Mouse (Mus musculus): ENCODE measurements around the gene Sertad4.
A peak's percentile ranks its signal among the peaks of the same experiment; 100 is the strongest.

Sertad4 gene

DNA sequence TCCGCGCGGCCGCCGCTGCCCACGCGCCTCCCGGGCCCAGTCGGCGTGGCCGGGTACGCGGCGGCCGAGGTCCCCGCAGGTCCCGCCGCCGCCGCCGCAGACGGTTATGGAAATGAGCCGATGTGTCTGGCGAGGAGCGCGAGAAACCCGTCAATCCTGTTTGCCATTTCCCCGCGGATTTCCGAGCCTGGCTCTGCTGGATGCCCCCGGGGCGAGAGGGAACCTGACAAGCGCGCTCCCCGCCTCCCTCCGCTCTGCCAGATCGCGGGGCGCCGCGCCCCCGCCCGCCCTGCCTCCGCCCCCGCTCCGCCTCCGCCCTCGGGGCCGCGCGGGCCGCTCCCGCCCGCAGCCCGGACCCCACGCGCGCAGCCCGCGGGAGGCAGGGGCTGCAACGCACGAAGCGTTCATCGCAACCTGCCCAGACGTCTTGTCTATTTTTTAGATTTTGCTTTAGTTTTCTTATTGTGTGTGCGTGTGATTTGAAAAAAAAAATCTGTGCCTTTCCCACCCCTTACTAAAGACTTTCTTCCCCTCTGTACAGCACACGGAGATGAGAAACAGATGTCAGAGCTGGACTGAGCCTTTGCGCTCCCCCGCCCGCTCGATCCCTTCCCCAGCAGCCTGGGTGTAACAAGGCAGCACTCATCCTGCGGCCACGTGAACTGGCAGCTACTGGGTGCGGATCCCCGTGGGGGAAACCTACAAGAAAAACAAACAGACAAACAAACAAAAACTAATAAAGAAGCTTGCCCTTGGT is at the start of gene Sertad4:
Gene Sertad4, minus strand, starts transcription at position 283 of the 757 bp plus-strand sequence.
- DNase-seq (ENCODE audit: low read depth, low spot score): peak; percentile 74

DNA sequence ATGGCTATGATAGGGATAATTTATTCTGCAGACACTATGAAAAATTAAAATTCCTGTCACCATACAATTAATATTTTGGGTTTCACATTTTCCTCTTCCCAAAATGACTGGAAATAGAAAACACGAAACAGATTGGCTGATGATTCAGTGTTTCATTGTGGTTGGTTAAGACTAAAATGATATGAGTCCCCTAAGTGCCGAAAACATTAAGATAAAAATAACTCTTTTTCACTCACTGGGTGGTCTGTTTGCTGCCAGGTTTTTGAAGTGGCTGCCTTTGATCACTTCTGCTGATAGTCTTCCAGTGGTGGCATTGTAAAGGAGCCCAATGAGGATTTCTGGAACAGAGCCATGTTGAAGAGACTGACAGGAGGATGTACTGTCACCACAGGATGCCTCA is 46.0 kb upstream of the Sertad4 start:
- no peak for DNase-seq (ENCODE audit: low read depth, low spot score)

DNA sequence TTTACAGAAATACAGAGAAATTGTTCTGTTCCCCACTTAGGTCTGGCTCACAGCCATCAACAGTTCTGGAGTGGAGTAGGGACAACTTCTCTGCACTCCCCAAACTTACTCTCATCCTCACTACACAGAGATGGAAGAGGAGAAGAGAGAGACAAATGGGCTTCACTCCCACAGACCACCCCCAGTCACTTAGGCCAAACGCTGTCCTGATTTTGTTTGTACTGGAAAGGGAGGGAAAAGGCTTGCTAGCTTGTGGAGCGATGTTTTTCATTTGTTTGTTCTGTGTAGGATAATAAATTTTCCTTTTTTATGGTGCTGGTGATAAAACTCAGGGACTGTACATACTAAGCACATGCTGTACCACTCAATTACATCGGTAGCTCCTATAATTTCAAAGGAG is 45.4 kb upstream of the Sertad4 start:
- DNase-seq (ENCODE audit: low read depth, low spot score): no peak

DNA sequence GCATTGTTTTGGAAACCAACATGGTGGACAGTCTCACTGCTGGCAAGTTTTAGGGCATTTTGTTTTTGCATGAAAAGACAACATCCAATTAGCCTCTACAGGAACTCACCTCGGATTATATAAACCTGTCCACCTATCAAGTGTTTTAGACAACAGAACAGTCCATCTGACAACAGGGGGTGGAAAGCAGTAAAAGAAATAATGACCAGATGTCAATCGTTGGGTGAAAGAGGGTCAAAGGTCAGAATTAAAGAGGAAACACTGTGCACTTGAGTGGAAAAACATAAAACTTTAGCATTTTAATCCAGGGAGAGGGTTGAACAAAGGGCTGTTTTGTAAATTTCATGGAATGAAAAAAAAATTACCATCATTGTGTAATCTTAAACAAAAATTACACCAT is 43.2 kb upstream of the Sertad4 start:
- DNase-seq (ENCODE audit: low read depth, low spot score): no peak

DNA sequence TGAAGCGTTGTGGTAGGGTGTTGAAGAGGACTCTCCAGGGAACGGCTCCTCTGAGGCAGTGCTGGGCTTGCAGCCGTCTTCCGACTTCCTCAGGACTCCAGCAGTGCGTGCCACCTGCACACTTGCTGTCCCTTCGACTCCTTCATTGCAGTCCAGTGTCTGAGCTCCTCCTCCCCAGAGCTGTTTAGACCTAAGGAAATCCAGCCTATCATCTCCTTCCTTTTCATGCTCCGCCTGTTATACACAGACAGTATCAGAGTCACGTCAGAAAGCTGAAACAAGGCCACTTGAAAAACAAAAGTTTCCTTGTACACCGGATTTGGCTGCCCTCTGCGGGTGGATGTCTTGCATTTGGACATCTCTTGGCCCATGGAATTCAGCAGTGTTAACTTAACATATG is 41.7 kb upstream of the Sertad4 start:
- peak; percentile 7 for DNase-seq (ENCODE audit: low read depth, low spot score)

DNA sequence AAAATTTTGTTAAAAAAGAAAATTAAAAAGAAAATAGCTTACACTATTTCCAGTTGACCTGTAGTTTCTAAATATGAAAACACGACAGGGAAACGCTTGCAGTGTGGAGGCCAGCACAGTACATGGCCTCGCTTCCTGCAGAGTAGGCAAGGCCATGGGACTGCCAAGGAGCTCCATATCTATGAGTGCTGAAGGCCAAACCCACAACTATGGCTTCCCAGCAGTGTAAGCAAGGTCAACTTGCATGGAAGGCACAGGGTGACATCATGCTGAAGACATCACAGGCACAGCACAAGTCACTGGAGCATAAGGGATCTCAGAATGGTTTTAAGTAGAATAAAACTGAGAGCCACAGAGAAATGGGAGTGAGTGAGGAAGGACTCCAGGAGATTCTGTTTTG is 40.5 kb upstream of the Sertad4 start:
- DNase-seq (ENCODE audit: low read depth, low spot score): no peak

DNA sequence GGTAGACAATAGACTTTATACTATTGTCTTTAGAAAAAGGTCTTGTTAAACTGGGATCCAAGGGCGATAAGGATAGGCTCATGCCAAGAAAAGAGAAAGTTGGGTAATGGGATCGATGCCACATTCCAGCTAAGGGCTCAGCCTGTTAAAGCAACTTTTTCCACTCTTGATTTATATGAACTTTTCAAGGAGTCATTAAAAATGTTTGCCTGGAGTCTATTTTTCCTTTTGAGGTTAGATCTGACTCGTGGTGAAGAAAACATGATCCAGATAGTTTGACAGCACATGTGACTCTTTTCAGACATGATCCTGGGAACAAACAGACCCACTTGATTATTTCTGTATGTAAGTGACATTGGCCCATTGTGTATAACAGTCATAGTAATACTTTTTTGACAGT is 35.2 kb upstream of the Sertad4 start:
- DNase-seq (ENCODE audit: low read depth, low spot score): no peak

DNA sequence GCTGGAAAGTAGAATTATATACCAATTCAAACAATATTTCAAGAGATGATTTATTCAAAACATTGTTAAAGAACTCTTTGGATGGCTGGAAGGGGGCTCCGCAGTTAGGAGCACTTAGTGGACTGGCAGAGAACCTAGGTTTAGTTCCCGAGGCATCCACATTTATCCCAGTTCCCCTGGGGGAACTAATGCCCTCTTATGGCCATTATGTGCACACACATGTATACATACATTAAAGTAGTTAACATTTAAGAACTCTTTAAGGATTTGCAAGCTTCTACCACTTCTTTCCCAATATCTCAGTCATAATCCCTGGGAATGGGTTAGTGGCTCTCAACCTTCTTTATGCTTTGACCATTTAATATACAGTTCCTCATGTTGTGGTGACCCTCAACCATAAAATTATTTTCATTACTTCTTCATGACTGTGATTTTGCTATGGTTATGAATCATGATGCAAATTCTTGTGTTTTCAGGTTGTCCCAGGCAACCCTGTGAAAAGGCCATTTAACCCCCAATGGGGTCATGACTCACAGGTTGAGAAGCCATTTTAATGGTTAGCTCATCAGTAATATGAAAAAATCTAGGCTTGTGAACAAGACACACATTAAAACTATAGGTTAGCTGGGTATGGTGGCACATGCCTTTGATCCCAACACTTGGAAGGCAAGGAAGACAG is 27.2 kb upstream of the Sertad4 start:
- peak; percentile 9 for DNase-seq (ENCODE audit: low read depth, low spot score)

DNA sequence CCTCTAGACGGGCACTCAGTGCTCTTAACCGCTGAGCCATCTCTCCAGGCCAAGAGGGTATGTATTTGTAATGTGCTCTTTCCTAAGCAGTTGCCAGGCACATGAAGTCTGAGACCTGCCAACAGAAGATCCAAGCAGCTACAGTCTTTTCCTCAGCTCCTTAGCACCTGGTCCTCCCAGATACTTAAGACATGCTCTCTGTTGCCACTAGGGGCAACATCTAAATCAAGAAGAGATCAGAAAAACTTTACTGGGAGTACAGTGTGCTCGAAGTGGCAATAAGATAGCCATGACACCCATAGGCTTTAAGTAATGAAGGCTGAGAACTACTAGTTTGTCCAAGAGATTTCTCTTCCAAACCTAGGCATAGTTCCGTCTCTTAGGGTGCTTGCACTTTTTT is 24.6 kb upstream of the Sertad4 start:
- peak; percentile 51 for DNase-seq (ENCODE audit: low read depth, low spot score)

DNA sequence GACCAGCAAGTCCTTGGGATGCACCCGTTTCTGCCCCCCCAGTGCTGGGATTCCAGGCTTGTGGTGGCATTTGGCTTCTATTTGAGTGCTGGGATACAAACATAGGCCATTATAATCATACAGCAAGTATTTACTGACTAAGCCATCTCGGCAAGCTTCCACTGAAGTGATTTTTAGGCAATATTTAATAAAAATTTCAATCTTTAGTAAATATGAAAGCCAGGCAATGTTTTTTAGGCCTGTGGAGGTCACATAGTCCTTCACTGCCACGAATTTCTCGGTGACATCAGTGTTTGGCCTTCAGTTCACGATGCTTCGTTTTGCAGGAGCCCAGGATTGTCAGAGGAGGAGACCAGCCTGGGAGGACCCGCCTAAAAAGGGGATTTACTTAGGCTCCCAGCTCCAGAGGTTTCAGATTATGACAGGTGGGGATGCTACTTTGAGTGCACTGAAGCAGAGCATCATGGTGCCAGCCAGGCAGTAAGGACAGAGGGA is 23.6 kb upstream of the Sertad4 start:
- DNase-seq (ENCODE audit: low read depth, low spot score): no peak

DNA sequence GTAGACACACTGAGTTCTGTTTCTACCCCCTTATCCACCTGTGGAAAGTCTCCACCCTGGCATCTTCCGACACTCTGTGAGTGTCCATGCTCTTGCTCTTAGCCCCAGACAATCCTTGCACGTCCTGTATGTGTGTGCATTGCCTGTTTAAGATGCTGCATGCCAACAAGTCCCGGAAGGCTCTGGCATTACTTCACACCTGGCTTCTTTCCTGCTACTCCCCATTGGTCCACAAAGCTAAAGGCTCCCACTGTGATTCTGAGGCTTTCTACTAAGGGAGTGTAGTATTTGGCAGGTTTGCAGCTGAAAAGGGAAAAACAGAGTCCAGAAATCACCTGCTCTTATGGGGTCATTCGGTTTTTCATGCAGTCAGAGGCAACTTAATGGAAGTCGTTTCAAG is 17.3 kb upstream of the Sertad4 start:
- no peak for DNase-seq (ENCODE audit: low read depth, low spot score)

DNA sequence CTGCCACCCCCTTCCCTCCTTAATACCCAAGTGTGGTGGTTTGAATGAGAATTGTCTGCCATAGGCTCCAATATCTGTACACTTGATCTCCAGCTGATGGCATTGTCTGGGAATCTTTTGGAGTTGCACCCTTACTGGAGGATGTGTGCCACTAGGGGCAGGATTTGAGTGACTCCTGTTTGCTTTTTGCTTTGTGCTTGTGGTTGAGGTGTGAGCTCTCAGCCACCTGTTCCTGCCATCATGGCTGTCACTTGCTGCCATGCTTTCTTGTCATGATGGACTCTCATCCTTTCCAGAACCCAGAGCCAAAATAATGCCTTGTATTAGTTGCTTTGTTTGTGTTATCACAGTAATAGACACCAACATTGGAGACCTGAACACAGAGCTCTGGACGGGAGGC is 14.2 kb upstream of the Sertad4 start:
- DNase-seq (ENCODE audit: low read depth, low spot score): peak; percentile 78

DNA sequence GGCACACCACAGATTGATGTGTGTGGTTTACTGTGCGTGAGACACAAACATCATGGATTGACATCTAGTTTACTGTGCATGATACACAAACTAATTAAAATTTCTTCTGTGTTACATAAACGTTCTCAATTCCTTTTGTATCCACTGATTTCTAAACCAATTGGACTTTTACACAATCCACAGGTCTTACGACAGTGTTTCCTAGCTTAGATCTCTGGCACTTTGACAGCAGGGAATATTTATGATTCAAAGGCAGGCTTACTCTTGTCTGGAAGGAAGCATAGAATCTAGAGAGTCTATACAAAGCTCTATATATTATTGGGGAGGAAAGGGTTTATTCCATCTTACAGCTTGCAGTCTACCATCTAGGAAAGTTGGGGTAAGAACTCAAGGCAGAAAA is 8.9 kb upstream of the Sertad4 start:
- no peak for DNase-seq (ENCODE audit: low read depth, low spot score)

DNA sequence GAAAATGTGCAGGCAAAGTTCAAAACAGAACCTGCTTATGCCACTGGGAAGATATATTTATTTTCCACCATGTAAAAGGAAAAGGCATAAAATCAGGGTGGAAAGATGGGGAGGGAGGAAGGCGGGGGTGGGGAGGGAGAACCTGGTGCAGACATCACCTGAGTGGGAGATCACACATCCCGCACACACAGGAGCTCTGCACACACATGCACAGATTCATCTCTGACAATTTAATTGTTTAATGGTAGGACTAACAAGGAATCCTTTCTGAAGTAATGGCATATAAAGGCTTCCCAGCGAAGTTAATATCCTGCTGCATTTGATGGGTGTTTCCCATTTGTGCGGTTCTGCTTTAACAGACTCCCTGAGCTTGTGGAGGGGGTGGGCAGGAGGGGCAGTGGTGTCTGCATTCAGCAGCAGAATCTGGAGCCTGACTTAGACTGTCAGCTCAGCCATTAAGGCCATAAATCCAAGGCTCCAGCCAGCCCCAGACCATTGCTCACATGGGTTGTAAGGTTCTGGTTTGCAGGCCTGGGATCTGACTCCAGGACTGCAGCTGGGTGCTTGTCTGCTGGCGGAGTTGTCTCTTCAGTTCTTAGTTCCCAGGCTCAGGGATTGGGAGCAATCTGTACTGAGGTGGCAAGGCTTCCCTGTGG is 5.9 kb upstream of the Sertad4 start:
- no peak for DNase-seq (ENCODE audit: low read depth, low spot score)

DNA sequence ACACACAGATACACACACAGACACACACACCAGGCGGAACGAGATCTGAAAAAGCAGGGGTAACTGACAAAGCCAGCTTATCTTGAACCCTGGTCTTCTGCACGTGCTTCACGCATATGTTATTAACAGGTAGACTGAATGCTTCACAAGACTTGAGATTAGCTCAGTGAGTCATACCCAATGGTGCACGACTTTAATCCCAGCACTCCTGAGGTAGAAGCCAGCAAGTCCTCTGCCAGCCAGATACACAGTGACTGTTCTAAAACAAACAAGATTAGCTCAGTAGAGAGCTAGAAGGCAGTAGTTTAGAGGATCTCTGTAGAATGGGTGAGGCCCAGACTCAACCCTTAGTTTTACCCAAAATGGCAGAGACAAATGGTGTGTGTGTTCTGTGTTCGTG is 4.7 kb upstream of the Sertad4 start:
- DNase-seq (ENCODE audit: low read depth, low spot score): no peak

DNA sequence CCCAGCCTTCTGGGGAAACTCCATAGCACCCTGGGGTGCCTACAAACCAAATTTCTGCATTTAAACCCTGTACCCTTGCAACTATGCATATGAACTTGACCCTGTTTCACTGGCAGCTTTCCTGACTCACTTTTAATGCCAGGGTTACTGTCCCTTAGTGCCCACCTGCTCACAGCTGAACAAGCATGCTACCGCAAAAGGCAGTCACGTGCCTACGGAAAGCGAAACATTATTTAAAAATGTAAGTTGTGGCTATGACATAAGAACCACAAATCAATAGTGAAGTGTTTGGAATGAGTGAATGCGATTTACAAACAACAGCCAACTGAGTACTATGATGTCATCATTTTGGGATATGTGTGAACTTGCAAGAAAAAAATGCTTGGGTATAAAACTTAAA is 2.0 kb upstream of the Sertad4 start:
- no peak for DNase-seq (ENCODE audit: low read depth, low spot score)

DNA sequence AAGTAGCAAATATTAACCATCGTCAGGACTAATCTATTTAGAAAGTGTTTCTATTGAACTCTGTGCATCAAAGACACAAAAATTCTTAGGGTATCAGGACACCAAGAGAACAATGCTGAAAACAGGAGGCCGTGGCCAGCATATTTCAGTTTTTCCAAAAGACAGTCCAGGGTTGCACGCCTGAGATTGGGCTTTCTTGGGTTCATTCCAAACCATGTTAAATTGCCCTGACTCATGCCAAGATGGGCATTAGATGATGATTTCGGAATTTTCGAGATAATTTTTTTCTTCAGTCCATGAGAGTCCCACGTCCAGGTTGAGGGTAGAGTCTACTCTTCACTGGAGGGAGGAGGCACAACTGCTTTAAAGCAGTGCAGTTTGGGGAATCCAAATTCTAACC is 1.4 kb upstream of the Sertad4 start:
- no peak for DNase-seq (ENCODE audit: low read depth, low spot score)

DNA sequence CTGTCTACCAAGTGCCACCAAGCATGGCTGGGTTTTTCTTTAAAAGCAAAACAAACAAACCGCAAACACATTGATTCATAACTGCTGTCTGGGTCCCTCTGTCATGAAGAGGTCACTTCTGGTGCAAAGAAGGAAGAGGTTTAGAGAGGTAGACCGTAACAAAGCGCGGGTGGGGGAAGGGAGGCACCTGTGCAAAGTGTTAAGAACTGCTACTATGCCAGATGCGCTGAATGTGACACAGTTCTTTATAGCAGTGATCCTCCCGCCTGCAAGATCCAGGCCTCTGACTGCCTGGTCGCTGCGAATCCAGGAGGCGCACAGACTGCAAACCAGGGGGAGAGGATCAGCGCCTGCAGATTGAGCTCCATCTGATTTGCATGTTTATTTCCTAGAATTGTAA is 855 bp upstream of the Sertad4 start:
- peak; percentile 28 for DNase-seq (ENCODE audit: low read depth, low spot score)

DNA sequence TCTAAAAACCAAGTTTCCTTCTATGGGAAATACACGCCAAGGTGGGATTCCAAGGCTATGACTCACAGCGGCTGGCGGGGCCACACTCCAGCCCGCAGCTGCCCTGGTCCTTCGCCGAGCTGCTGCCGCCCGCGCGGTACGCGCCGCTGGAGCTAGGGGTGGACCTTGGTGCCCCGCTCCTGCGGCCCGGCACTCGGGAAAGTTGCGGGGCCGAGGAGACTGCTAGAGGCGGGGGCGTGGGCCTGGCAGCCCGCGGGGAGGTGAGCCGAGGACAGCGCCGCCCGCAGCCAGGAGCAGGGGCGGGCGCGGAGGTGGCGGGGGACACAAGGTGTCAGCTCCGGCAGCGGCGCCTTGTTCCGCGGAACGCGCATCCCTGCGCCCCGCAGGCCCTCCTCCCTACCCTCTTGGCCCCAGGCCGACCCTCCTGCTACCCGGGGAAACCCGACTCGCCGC is 711 bp downstream of the Sertad4 start:
- DNase-seq (ENCODE audit: low read depth, low spot score): peak; percentile 54

DNA sequence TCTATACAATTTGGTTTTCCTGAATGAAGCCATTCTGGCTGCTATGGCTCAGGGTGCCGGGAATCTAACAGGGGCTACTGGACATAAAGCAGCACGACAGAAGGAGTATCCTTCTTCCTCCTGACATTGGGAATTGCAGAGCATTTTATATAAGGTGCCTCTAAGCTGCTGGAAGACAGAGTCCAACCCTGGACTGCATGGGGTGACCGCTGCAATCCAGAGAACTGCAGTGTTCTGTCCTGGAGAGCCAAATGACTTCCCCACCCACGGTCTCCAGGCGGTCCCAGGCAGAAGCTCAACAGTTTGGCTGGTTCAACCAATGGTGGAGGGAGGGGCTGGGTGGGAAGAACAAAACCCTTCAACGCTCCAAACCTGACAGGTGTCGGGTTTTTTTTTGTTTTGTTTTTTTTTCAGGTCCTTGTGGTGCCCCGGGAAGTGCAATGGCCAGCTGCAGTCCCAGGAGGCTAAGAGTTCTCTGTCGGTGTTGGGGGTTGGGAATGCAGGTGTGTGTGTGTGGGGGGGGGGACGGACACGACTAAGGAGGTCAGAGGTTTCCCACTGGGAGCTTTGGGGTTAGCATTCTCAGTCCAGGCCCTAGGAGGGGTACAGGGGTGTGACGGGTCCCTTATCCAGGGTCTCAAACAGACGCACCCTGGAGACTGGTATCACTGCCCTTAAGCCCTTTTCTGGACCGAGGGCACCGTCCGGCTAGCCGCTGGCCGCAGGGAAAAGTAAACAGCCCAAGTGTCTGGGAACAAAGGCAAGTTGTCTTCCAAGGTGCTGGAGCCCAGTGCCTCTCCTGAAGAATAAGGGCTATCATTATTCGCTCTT is 1.4 kb downstream of the Sertad4 start:
- DNase-seq (ENCODE audit: low read depth, low spot score): peak; percentile 44

DNA sequence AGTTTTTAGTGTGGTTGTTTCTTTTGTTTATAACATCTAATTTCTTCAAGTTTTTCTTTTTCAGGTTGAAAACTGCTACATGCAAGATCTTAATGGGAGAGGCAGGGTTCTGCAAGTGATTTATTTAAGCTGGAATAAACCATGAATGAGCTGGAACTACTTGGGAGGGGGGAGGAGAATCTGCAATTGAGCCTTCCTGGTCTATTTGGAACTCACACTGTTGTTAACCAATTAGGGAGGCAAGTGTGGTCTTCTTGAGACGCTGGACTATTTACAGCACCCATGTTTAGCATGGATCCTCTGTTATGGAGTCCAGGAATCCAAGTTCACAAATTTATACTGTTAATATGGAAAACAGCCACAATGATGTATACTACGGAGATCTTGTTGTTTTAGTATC is 2.1 kb downstream of the Sertad4 start:
- no peak for DNase-seq (ENCODE audit: low read depth, low spot score)

DNA sequence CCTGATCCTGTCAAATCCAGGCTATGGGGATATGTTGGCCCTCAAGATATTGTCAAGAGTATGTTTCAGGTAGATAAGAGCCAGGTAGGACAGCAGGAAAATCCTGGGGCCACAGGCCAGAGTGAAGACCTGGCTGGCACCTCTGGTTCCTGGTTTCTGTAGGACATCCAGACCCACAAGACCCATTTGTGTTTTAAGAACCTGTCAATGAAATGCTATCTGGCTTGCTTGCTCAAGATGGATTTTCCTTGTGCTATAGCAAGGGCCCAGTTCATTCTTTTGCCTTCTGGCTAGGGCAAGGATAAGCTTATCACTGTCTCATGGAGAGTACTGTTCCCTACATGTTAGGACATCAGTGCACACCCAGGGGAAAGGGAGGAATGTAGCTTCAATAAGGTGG is 3.5 kb downstream of the Sertad4 start:
- DNase-seq (ENCODE audit: low read depth, low spot score): no peak
